Mouse (Mus musculus) testis, adult 2 months (tissue): ENCODE data around the gene Oxld1. TPM values are rescaled to one million over a fixed set of nuclear protein-coding genes. Genes with fewer than 3 reads are reported as not detected.

Source experiments
- H3K27ac ChIP-seq: fragments of 200-500 bp; 2 replicates; pipeline ENCODE4 v1.5.1; 2012; ENCODE audit warnings: low read depth, low read length; ENCODE audit not compliant: control insufficient read depth, insufficient read depth
- H3K27me3 ChIP-seq: fragments of 200-500 bp; 2 replicates; pipeline ENCODE4 v1.6.1; 2012; ENCODE audit warnings: mild to moderate bottlenecking, low read length, moderate library complexity; ENCODE audit not compliant: control insufficient read depth, insufficient read depth
- H3K36me3 ChIP-seq: fragments of 200-500 bp; 2 replicates; pipeline ENCODE4 v1.6.1; 2012; ENCODE audit warnings: mild to moderate bottlenecking, low read length; ENCODE audit not compliant: control insufficient read depth, insufficient read depth
- H3K4me1 ChIP-seq: fragments of 200-500 bp; 2 replicates; pipeline ENCODE4 v1.6.1; 2012; ENCODE audit warnings: low read length; ENCODE audit not compliant: control insufficient read depth, insufficient read depth
- H3K4me3 ChIP-seq: fragments of 200-500 bp; 2 replicates; pipeline ENCODE4 v1.5.1; 2012; ENCODE audit warnings: low read depth, mild to moderate bottlenecking, low read length, moderate library complexity, mixed read lengths; ENCODE audit not compliant: control insufficient read depth
- CTCF ChIP-seq: fragments of 200-500 bp; IDR thresholded peaks from 2 replicates; pipeline ENCODE4 v1.5.1; 2012; ENCODE audit warnings: low read depth, mild to moderate bottlenecking, inconsistent platforms, low read length, moderate library complexity; ENCODE audit not compliant: control insufficient read depth, insufficient read depth, insufficient replicate concordance
- POLR2A ChIP-seq: fragments of 200-500 bp; IDR thresholded peaks from 2 replicates; pipeline ENCODE4 v1.6.1; 2012; ENCODE audit warnings: low read depth, mild to moderate bottlenecking, inconsistent platforms, low read length, moderate library complexity; ENCODE audit not compliant: control insufficient read depth
- polyA plus RNA-seq: library from polyadenylated mRNA; depleted of rRNA; stranded (reverse); fragments of >200 nt; gene quantifications from 2 replicates; pipeline ENCODE4 v1.2.3, GENCODE M21; 2012

Oxld1 gene
- polyA plus RNA-seq, 1 experiment = 6.3 TPM

- Histone ChIP-seq H3K4me3 (no peak overlapping the region), H3K27me3 (no peaks in the 10 kb centered on the region), H3K27ac (no peak overlapping the region), H3K4me1 (no peaks in the 10 kb centered on the region), H3K36me3 (no peaks in the 10 kb centered on the region; the same call in 1 of the 2 replicates)
- no peak for TF ChIP-seq CTCF
- no peak for TF ChIP-seq POLR2A
Observed at GRCm38 (mm10) chr11:120498891-120499290, 41.0 kb upstream of the Oxld1 start.

- H3K4me1 ChIP-seq = no peaks in the 10 kb centered on the region; the same call in 1 of the 2 replicates
- TF ChIP-seq POLR2A (no peak), CTCF (no peak)
- H3K27me3 ChIP-seq = no peaks in the 10 kb centered on the region
- H3K4me3 ChIP-seq = no peak overlapping the region
- no peaks in the 10 kb centered on the region; the same call in 1 of the 2 replicates for H3K36me3 ChIP-seq
- no peak overlapping the region for H3K27ac ChIP-seq
Observed at GRCm38 (mm10) chr11:120498226-120498625, 40.4 kb upstream of the Oxld1 start.

- Histone ChIP-seq H3K27me3 (no peaks in the 10 kb centered on the region), H3K27ac (no peak overlapping the region; the same call in 1 of the 2 replicates), H3K36me3 (no peaks in the 10 kb centered on the region; the same call in 1 of the 2 replicates), H3K4me3 (no peak overlapping the region), H3K4me1 (peaks cover under 1% of the 10 kb centered on the region; the same call in 1 of the 2 replicates)
- TF ChIP-seq POLR2A = no peak
- no peak for TF ChIP-seq CTCF
Observed at GRCm38 (mm10) chr11:120497436-120497835, 39.6 kb upstream of the Oxld1 start.

GRCm38 (mm10) chr11:120493911-120494310, 36.0 kb upstream of the Oxld1 start:
- no peaks in the 10 kb centered on the region; the same call in 1 of the 2 replicates for H3K36me3 ChIP-seq
- H3K27me3 ChIP-seq = no peaks in the 10 kb centered on the region
- no peak overlapping the region for H3K4me3 ChIP-seq

GRCm38 (mm10) chr11:120493351-120493750, 35.5 kb upstream of the Oxld1 start:
- Histone ChIP-seq H3K4me3 (no peak overlapping the region), H3K36me3 (no peaks in the 10 kb centered on the region; the same call in 1 of the 2 replicates), H3K4me1 (peaks cover 11% of the 10 kb centered on the region), H3K27ac (no peak overlapping the region), H3K27me3 (no peaks in the 10 kb centered on the region)
- TF ChIP-seq POLR2A = no peak
- TF ChIP-seq CTCF = no peak

More at GRCm38 (mm10) chr11:120493911-120494310, 36.0 kb upstream of the Oxld1 start:
- no peak for TF ChIP-seq CTCF
- TF ChIP-seq POLR2A = no peak
- peaks cover 11% of the 10 kb centered on the region for H3K4me1 ChIP-seq
- H3K27ac ChIP-seq = no peak overlapping the region

- Histone ChIP-seq H3K36me3 (no peaks in the 10 kb centered on the region; the same call in 1 of the 2 replicates), H3K4me3 (no peak overlapping the region), H3K27ac (no peak overlapping the region), H3K4me1 (peaks cover 11% of the 10 kb centered on the region), H3K27me3 (no peaks in the 10 kb centered on the region)
- TF ChIP-seq CTCF = no peak
- no peak for TF ChIP-seq POLR2A
Observed at GRCm38 (mm10) chr11:120492878-120493203, 35.0 kb upstream of the Oxld1 start.

GRCm38 (mm10) chr11:120492024-120492877, 34.4 kb upstream of the Oxld1 start:
- H3K4me1 ChIP-seq = peaks cover 11% of the 10 kb centered on the region
- H3K4me3 ChIP-seq = peak overlapping the region; percentile 96
- no peaks in the 10 kb centered on the region; the same call in 1 of the 2 replicates for H3K36me3 ChIP-seq
- no peaks in the 10 kb centered on the region for H3K27me3 ChIP-seq
- TF ChIP-seq POLR2A (no peak), CTCF (no peak)
- peak overlapping the region; percentile 59; the same call in 1 of the 2 replicates for H3K27ac ChIP-seq
